Mouse (Mus musculus) frontal cortex, postnatal 25 days (tissue): ENCODE measurements around the gene Plekha5.
A peak's percentile ranks its signal among the peaks of the same experiment; 100 is the strongest.
"Not testable (repeated sequence)": the region's sequence is repeated elsewhere in the genome, so short reads cannot be mapped to it uniquely, and the experiment has no call there.

Experiments
- DNase-seq, 2 experiments: peaks; one replicate each; pipeline ENCODE4 v3.0.0; 2022; ENCODE audit warnings: low spot score in 2 of 2

Plekha5 gene

DNA sequence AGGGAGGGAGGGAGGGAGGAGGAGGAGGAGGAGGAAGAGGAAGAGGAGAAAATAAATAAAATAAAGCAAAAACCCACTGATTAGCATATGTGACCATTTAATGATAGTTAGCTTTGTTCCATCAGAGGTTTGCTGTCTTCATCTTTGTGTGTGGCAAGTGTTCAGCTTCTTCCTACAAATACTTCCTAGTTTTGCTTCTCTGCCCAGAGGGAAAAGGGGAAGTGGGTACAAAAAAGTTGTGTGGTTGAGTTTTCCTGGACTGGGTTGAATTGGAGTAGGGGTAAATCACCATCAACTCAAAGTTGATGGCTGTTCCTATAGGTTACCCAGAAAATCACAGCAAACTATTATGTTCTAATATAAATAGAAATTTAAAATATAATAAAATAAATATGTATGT lies 65.7 kb downstream of the Plekha5 start:
- DNase-seq, result no peak

- DNase-seq, result no peak
Observed at GRCm38 (mm10) chr6:140490220-140490619, 66.4 kb downstream of the Plekha5 start.

DNA sequence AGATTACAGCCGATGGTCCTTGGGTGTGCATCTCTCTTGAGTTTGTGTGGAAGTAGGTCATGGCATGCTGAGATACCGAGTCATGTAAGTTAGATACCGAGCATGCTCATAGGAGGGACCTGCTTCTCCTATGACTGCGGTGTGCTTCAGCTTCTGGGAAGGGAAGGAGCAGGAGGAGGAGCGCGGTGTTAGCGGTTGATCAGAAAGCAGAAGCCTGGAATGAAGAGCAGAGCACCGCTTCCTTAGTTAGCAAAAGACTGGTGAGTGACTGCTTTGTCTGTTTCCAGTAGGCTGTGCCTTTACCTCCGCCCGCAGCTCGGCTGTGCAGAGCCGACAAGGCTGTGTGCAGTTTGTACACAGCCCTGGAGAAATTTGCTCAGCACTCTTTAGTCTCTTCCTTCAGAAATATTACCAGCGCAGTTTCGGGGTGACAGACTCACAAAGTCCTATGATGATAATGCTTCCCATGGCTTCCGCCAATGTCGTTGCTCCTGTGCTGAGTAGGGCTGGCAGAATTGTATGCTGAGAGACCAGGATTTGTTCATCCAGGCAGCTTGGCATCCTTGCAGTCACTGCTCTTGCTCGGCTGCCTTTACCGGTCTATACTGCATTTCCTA lies 67.2 kb downstream of the Plekha5 start:
- DNase-seq, result no peak

- peak in 1 of 2 experiments; percentile 34 for DNase-seq
Observed at GRCm38 (mm10) chr6:140492043-140492442, 68.2 kb downstream of the Plekha5 start.

DNA sequence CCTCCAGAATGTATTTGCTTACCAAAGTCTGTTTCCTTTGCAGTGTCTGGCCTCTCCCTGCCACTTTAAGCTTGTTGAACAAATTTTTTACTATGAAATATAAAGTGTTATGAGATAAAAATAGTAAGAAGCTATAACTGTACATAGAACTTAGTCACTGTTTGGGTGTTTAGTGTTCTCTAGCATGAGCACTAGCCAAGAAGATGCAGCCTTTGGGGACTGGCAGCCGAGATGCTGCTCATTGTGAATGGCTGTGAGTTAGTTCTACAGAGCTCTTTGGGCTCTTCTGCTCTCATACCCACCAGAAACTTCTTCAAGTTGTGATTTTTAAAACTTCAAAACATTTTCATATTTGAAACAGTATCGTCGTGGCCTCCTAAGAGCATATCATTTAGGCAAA lies 74.2 kb downstream of the Plekha5 start:
- DNase-seq, result no peak

GRCm38 (mm10) chr6:140498958-140499357 lies 75.1 kb downstream of the Plekha5 start:
- DNase-seq, result no peak

DNA sequence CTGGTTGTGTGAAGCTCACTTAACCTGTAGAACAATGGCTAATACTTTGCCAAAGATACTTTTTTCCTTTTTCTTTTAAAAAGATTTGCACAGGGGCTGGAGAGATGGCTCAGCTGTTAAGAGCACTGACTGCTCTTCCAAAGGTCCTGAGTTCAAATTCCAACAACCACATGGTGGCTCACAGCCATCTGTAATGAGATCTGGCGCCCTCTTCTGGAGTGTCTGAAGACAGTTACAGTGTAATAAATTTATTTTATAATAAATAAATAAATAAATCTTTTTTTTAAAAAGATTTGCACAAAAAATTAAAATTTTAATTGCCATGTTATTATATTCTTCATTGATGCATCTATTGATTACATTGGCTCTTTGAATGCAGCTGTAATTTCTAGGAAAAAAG lies 77.0 kb downstream of the Plekha5 start:
- not testable (repeated sequence) for DNase-seq

GRCm38 (mm10) chr6:140501841-140502240 lies 78.0 kb downstream of the Plekha5 start:
- DNase-seq, result no peak

- DNase-seq, result no peak
Observed at GRCm38 (mm10) chr6:140504796-140505195, 80.9 kb downstream of the Plekha5 start.

GRCm38 (mm10) chr6:140507605-140508004 lies 83.8 kb downstream of the Plekha5 start:
- no peak for DNase-seq

DNA sequence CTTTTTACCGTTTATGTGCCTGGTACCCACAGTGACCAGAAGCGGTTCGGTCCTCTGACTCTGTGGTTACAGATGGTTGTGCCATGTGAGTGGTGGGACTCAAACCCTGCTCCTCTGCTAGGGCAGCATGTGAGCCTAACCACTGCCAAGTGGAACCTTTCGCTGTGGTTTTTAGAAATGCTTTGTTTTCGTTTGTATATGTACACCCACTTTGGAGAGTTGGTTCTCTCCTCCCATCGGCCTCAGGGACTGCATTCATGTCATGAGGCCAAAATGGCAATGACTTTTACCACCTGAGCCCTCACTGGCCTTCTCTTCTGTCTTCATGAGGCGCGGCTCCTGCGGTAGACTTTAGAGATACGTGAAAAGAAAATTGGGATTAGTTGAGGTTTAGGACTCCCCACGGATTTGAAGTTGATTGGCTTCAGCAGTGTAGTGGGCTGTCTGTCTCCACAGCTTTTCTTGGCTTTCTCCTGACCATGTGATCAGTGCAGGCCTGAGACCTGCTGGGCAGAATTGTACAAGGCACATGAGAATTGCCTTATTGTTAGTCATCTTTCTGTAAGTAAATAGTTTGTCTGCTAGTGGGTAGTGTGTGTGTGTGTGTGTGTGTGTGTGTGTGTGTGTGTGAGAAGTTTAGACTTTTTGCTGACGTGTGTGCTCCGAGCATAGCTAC lies 84.8 kb downstream of the Plekha5 start:
- no peak for DNase-seq

DNA sequence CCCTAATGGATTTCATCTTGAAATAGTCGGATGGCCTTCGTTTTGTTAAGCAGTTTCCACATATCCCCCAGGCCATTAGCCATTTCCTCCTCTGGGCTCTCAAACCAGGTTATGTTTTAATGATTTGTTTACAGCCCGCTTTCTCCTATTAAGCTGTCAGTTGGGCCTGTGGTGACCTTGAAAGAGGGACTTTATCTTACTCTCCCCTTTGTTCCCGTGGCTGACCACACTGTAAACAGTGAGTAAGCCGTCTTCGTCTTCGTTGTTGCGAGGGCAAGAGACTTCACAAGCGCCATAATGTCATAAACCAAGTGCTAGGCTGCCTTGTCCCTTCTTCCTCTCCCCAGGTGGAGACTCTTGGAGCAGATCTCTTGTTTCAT lies 85.3 kb downstream of the Plekha5 start:
- DNase-seq, result no peak

- DNase-seq, result no peak
Observed at GRCm38 (mm10) chr6:140512016-140512415, 88.2 kb downstream of the Plekha5 start.

GRCm38 (mm10) chr6:140512427-140512826 lies 88.6 kb downstream of the Plekha5 start:
- no peak for DNase-seq

GRCm38 (mm10) chr6:140514205-140515110 lies 90.6 kb downstream of the Plekha5 start:
- DNase-seq, result no peak

DNA sequence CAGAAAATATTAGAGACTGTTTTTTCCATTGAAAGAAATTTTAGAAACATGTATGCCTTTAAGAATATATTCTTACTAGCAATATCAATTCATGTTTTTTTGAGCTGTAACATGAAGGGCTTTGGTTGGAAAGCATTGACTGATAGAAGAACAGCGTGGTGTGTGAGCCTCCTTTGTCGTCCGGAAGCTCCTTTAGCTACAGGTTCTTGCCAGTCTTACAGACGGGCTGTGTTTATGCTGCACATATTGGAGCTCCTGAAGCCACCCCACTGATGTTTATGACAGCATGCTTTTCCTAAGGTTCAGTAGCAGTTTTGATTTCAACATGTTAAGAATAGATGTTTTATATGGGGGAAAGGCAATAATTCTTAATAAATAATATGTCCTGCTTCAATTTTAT lies 91.7 kb downstream of the Plekha5 start:
- no peak for DNase-seq

GRCm38 (mm10) chr6:140516202-140516601 lies 92.3 kb downstream of the Plekha5 start:
- DNase-seq, result no peak

DNA sequence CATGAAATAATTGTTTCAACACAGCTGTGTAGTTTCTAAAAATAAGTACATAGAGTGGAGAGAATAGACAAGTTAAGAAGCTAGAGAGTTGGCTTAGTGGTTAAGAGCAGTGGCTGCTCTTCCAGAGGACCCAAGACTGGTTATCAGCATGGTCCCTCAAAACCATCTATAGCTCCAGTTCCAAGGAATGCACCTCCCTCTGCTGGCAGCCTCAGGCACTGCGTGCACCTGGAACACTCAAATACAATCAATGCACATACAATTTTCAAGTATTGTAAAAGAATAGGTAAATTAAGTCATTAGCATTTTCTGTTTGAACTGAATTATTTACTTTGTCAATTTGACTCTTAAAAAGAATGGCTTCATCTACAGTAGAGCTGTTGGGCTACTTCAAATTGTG lies 93.3 kb downstream of the Plekha5 start:
- DNase-seq, result no peak

- no peak for DNase-seq
Observed at GRCm38 (mm10) chr6:140519019-140519418, 95.2 kb downstream of the Plekha5 start.

- no peak for DNase-seq
Observed at GRCm38 (mm10) chr6:140519488-140520159, 95.8 kb downstream of the Plekha5 start.

- no peak for DNase-seq
Observed at GRCm38 (mm10) chr6:140520961-140521360, 97.1 kb downstream of the Plekha5 start.

GRCm38 (mm10) chr6:140521832-140522231 lies 98.0 kb downstream of the Plekha5 start:
- no peak for DNase-seq
